Mouse (Mus musculus): ENCODE results near the gene Astl.

- TF ChIP-seq POLR2A (IDR thresholded peaks at IDR 0.05; ENCODE audit: control insufficient read depth, extremely low read depth, insufficient read depth, low read length, poor library complexity) (no peak), CTCF (IDR thresholded peaks at IDR 0.05; ENCODE audit: borderline replicate concordance, control insufficient read depth, extremely low read depth, insufficient read depth, low read length, poor library complexity) (no peak)
These were observed 46.2 kb upstream of the Astl start for GRCm38 (mm10) chr2:127292250-127292649.

Data from thymus, adult 2 months (tissue).